Mouse (Mus musculus) lung, postnatal 0 days (tissue): ENCODE data around the gene Endov. TPM values are rescaled to one million over a fixed set of nuclear protein-coding genes. Genes with fewer than 3 reads are reported as not detected.

Experiments
- ATAC-seq: fragments of 200-750 bp; cut with Nextera tagmentation; 2 replicates; pipeline ENCODE4 v1.8.0; 2017; ENCODE audit warnings: moderate library complexity
- DNase-seq: peaks from one replicate; pipeline ENCODE4 v3.0.0-alpha.2; 2016; ENCODE audit warnings: low spot score
- H3K27ac ChIP-seq: fragments of 300-500 bp; sonication (generic); 2 replicates; pipeline ENCODE4 v1.5.1; 2014; ENCODE audit warnings: antibody characterized with exemption, mild to moderate bottlenecking, low read length, mixed read lengths
- H3K27me3 ChIP-seq: fragments of 300-500 bp; sonication (generic); replicated peaks from 2 replicates; pipeline ENCODE4 v1.6.1; 2014; ENCODE audit warnings: low read length, mixed read lengths; ENCODE audit not compliant: insufficient read depth
- H3K36me3 ChIP-seq: fragments of 300-500 bp; sonication (generic); 2 replicates; pipeline ENCODE4 v1.6.1; 2014; ENCODE audit warnings: low read length, mixed read lengths; ENCODE audit not compliant: insufficient read depth
- H3K4me1 ChIP-seq: fragments of 300-500 bp; sonication (generic); 2 replicates; pipeline ENCODE4 v1.6.1; 2014; ENCODE audit warnings: antibody characterized with exemption, low read depth, low read length, mixed read lengths; ENCODE audit not compliant: insufficient read depth
- H3K4me2 ChIP-seq: fragments of 300-500 bp; sonication (generic); replicated peaks from 2 replicates; pipeline ENCODE4 v1.6.1; 2014; ENCODE audit warnings: low read depth, mild to moderate bottlenecking, low read length, moderate library complexity, mixed read lengths
- H3K4me3 ChIP-seq: fragments of 300-500 bp; sonication (generic); 2 replicates; pipeline ENCODE4 v1.5.1; 2014; ENCODE audit warnings: low read depth, low read length
- H3K9ac ChIP-seq: fragments of 300-500 bp; sonication (generic); replicated peaks from 2 replicates; pipeline ENCODE4 v1.6.1; 2014; ENCODE audit warnings: low read depth, mild to moderate bottlenecking
- H3K9me3 ChIP-seq: fragments of 300-500 bp; sonication (generic); 2 replicates; pipeline ENCODE4 v1.6.1; 2016; ENCODE audit warnings: low read length, mixed read lengths
- CTCF ChIP-seq: IDR thresholded peaks from 2 replicates; pipeline ENCODE4 v1.5.1; 2016; ENCODE audit warnings: antibody characterized with exemption, mild to moderate bottlenecking
- EP300 ChIP-seq: IDR thresholded peaks from 2 replicates; pipeline ENCODE4 v1.6.1; 2016; ENCODE audit warnings: antibody characterized with exemption, mild to moderate bottlenecking, control low read depth
- WGBS: fragments of 180-500 bp; shearing (Covaris S2); extraction: QIAGEN DNeasy Blood & Tissue Kit; methylation state at CpG from one replicate; pipeline ENCODE4 v1.1.7; 2014; 5-methylcytosine and 5-hydroxymethylcytosine counted together
- polyA plus RNA-seq: library from polyadenylated mRNA; unstranded; fragments of >200 nt; fragmentation: Nextera tagmentation; extraction: Ambion mirVana; gene quantifications from 2 replicates; pipeline ENCODE4 v1.2.1, GENCODE M21; 2015

The Endov gene
- polyA plus RNA-seq, 1 experiment from 2014 or later, result 10.3 TPM

GRCm38 (mm10) chr11:119515823-119516676 lies 24.9 kb downstream of the Endov start:
- no peak overlapping the region for H3K4me3 ChIP-seq
- 78% methylated on average over 16 of the region's 16 CpGs for WGBS
- no peak overlapping the region for H3K9ac ChIP-seq
- H3K4me1 ChIP-seq, result no peaks in the 10 kb centered on the region
- no peak overlapping the region for H3K27ac ChIP-seq
- no peaks in the 10 kb centered on the region for H3K36me3 ChIP-seq
- no peak for TF ChIP-seq EP300
- TF ChIP-seq CTCF, result no peak
- no peak for ATAC-seq
- DNase-seq, result no peak
- H3K27me3 ChIP-seq, result 0 out of 2 replicates have a peak, but pooled peaks cover 4% of the 10 kb centered on the region
- H3K9me3 ChIP-seq, result no peaks in the 10 kb centered on the region
- no peak overlapping the region for H3K4me2 ChIP-seq

GRCm38 (mm10) chr11:119516677-119517361 lies 25.7 kb downstream of the Endov start:
- Histone ChIP-seq H3K9me3 (no peaks in the 10 kb centered on the region), H3K4me1 (no peaks in the 10 kb centered on the region), H3K4me3 (no peak overlapping the region), H3K36me3 (no peaks in the 10 kb centered on the region), H3K4me2 (no peak overlapping the region), H3K27me3 (0 out of 2 replicates have a peak, but pooled peaks cover 4% of the 10 kb centered on the region), H3K27ac (no peak overlapping the region), H3K9ac (no peak overlapping the region)
- WGBS, result 65% methylated on average over 12 of the region's 12 CpGs
- DNase-seq (peak; percentile 63), ATAC-seq (peak; percentile 64)
- peak; percentile 49 for TF ChIP-seq CTCF
- TF ChIP-seq EP300, result no peak

DNA sequence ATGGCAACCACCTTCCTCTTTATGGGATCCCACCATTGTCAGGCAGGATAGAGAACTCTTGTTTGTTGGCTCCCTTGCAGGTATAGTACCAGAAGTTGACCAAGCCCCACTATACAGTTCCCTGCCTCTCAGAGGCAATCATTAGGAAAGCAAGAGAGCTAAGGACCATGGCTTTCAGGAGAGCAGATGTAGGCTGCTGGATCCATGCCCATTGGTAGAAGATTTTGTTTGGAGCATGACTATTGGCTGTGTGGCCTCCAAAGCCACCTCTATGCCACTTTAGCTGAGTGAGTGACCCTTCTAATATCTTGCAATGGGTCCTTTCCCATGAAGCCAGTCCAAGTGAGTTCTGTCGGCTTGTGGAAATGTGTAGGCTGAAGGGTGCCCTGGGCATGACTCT lies 28.2 kb downstream of the Endov start:
- WGBS, result 91% methylated on average over 1 of the region's 1 CpGs
- ATAC-seq (no peak), DNase-seq (no peak)
- TF ChIP-seq CTCF (no peak), EP300 (no peak)
- no peaks in the 10 kb centered on the region for H3K4me1 ChIP-seq
- no peak overlapping the region for H3K27ac ChIP-seq
- no peak overlapping the region for H3K4me3 ChIP-seq
- no peak overlapping the region for H3K4me2 ChIP-seq
- no peaks in the 10 kb centered on the region for H3K36me3 ChIP-seq
- H3K9me3 ChIP-seq, result no peaks in the 10 kb centered on the region
- no peak overlapping the region for H3K9ac ChIP-seq
- 0 out of 2 replicates have a peak, but pooled peaks cover 4% of the 10 kb centered on the region for H3K27me3 ChIP-seq

GRCm38 (mm10) chr11:119520005-119520712 lies 29.0 kb downstream of the Endov start:
- Histone ChIP-seq H3K27ac (no peak overlapping the region), H3K4me3 (no peak overlapping the region), H3K4me2 (no peak overlapping the region), H3K4me1 (no peaks in the 10 kb centered on the region), H3K36me3 (no peaks in the 10 kb centered on the region), H3K27me3 (0 out of 2 replicates have a peak, but pooled peaks cover under 1% of the 10 kb centered on the region), H3K9ac (no peak overlapping the region), H3K9me3 (no peaks in the 10 kb centered on the region)
- no peak for DNase-seq
- no peak for TF ChIP-seq CTCF
- no peak for TF ChIP-seq EP300
- 34% methylated on average over 5 of the region's 5 CpGs for WGBS
- no peak for ATAC-seq

- Histone ChIP-seq H3K36me3 (no peaks in the 10 kb centered on the region), H3K9ac (no peak overlapping the region), H3K4me2 (no peak overlapping the region), H3K27ac (no peak overlapping the region), H3K4me3 (no peak overlapping the region), H3K4me1 (no peaks in the 10 kb centered on the region), H3K9me3 (no peaks in the 10 kb centered on the region), H3K27me3 (no peaks in the 10 kb centered on the region)
- no peak for TF ChIP-seq CTCF
- no peak for TF ChIP-seq EP300
- ATAC-seq, result no peak
- no peak for DNase-seq
Measured at GRCm38 (mm10) chr11:119520713-119521063, 29.5 kb downstream of the Endov start.
